Mouse (Mus musculus) heart, embryonic 12.5 days (tissue): ENCODE measurements around the gene Golga5. TPM values are rescaled to one million over a fixed set of nuclear protein-coding genes. Genes with fewer than 3 reads are reported as not detected.
A peak's percentile ranks its signal among the peaks of the same experiment; 100 is the strongest.

Source experiments
- ATAC-seq: fragments of 200-750 bp; cut with Nextera tagmentation; 2 replicates; pipeline ENCODE4 v1.8.0; 2017; ENCODE audit warnings: moderate TSS enrichment, moderate library complexity; ENCODE audit not compliant: insufficient number of reproducible peaks, low FRiP score
- H3K27ac ChIP-seq: fragments of 300-500 bp; sonication (generic); 2 replicates; pipeline ENCODE4 v1.5.1; 2016; ENCODE audit warnings: mild to moderate bottlenecking, moderate library complexity; ENCODE audit not compliant: poor library complexity, severe bottlenecking
- H3K27me3 ChIP-seq: fragments of 300-500 bp; sonication (generic); replicated peaks from 2 replicates; pipeline ENCODE4 v1.6.1; 2016; ENCODE audit warnings: mild to moderate bottlenecking, moderate library complexity
- H3K36me3 ChIP-seq: fragments of 300-500 bp; sonication (generic); 2 replicates; pipeline ENCODE4 v1.6.1; 2016; ENCODE audit warnings: mild to moderate bottlenecking, moderate library complexity
- H3K4me1 ChIP-seq: fragments of 300-500 bp; sonication (generic); replicated peaks from 2 replicates; pipeline ENCODE4 v1.6.1; 2016; ENCODE audit warnings: mild to moderate bottlenecking
- H3K4me2 ChIP-seq: fragments of 300-500 bp; sonication (generic); 2 replicates; pipeline ENCODE4 v1.6.1; 2016; ENCODE audit warnings: mild to moderate bottlenecking, moderate library complexity
- H3K4me3 ChIP-seq: fragments of 300-500 bp; sonication (generic); 2 replicates; pipeline ENCODE4 v1.5.1; 2016; ENCODE audit warnings: mild to moderate bottlenecking
- H3K9ac ChIP-seq: fragments of 300-500 bp; sonication (generic); 2 replicates; pipeline ENCODE4 v1.6.1; 2016; ENCODE audit warnings: mild to moderate bottlenecking, moderate library complexity
- H3K9me3 ChIP-seq: fragments of 300-500 bp; sonication (generic); replicated peaks from 2 replicates; pipeline ENCODE4 v1.6.1; 2016; ENCODE audit warnings: mild to moderate bottlenecking, moderate library complexity
- WGBS: fragments of 180-500 bp; shearing (Covaris S2); methylation state at CpG from one replicate; pipeline ENCODE4 v1.1.7; 2016; 5-methylcytosine and 5-hydroxymethylcytosine counted together
- polyA plus RNA-seq: library from polyadenylated mRNA; unstranded; fragments of >200 nt; fragmentation: Nextera tagmentation; extraction: Ambion mirVana; gene quantifications from 2 replicates; pipeline ENCODE4 v1.2.1, GENCODE M21; 2016

Golga5 gene
- 28.8 and 29.0 TPM in 2 replicates for polyA plus RNA-seq

GRCm38 (mm10) chr12:102468894-102469764 is at the start of gene Golga5:
Golga5 (plus strand) TSS chr12:102469135.
- ATAC-seq: peak; percentile 100
- Histone ChIP-seq H3K4me3 (peak within 1 kb of the TSS; percentile 93), H3K9me3 (no peaks in the 10 kb centered on the region), H3K27me3 (no peaks in the 10 kb centered on the region), H3K9ac (peak within 1 kb of the TSS; percentile 91), H3K36me3 (peaks cover 22% of the 10 kb centered on the region), H3K4me2 (peak within 1 kb of the TSS; percentile 86), H3K27ac (peak within 1 kb of the TSS; percentile 72; the same call in 1 of the 2 replicates), H3K4me1 (peaks cover 6% of the 10 kb centered on the region)
- under 1% methylated on average over 81 of the region's 86 CpGs for WGBS

DNA sequence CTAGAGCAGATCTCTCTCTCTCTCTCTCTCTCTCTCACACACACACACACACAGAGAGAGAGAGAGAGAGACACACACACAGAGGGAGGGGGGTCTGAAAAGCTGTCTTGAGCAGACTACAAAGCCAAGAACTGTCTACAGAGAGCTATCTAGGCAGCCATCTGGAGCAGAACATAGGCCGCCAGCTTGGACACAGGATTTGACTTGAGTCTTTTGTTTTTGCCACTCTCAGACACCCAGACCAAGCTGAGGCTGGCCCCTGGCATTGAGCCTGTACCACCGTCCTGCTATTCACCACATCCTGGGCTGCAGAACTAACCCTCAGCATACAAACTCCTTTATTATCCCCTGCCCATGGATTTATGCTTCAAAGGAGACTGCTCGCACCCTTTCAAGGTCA is 49.4 kb upstream of the Golga5 start:
- Histone ChIP-seq H3K4me1 (peaks cover 67% of the 10 kb centered on the region), H3K9me3 (no peaks in the 10 kb centered on the region), H3K27me3 (no peaks in the 10 kb centered on the region), H3K36me3 (peaks cover 4% of the 10 kb centered on the region; the same call in 1 of the 2 replicates), H3K4me2 (no peak overlapping the region), H3K4me3 (no peak overlapping the region), H3K27ac (peak overlapping the region; percentile 25; the same call in 1 of the 2 replicates), H3K9ac (no peak overlapping the region)
- no peak for ATAC-seq
- WGBS: 57% methylated on average over 3 of the region's 3 CpGs

DNA sequence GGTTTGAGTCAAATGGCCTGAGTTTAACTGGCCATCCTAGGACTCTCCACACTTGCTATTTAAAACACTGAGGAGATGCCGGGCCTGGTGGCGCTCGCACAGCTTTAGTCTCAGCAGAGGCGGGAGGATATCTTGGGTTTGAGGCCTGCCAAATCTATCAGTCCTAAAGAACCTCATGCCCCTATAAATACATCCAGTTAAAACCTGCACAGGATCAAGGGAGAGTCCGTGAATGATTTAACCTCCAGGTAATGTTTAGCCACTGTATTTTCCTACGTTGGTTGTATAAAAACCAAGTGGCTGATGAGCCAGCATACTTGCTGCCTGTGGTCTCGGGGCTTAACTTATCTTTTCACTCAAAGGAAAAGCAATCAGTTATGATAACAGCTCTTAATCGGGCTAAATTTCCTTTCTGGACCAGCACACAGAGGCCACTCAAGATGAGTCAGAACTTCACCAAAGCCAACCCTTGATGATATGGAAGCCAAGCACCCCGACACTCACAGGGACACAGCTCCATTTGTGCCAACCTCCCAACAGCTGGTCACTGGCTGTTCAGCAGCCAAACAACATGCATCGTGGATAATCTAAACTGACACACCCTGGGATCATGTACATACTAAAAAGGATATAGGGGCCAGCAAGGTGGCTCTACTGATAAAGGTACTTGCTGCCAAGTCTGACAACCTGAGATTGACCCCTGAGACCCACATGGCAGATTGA is 48.6 kb upstream of the Golga5 start:
- Histone ChIP-seq H3K27ac (0 out of 2 replicates have a peak overlapping the region, but pooled peaks have one; percentile 25), H3K9me3 (no peaks in the 10 kb centered on the region), H3K27me3 (no peaks in the 10 kb centered on the region), H3K4me1 (peaks cover 75% of the 10 kb centered on the region), H3K36me3 (no peaks in the 10 kb centered on the region), H3K9ac (no peak overlapping the region), H3K4me2 (no peak overlapping the region), H3K4me3 (no peak overlapping the region)
- ATAC-seq: no peak
- 31% methylated on average over 10 of the region's 10 CpGs for WGBS

DNA sequence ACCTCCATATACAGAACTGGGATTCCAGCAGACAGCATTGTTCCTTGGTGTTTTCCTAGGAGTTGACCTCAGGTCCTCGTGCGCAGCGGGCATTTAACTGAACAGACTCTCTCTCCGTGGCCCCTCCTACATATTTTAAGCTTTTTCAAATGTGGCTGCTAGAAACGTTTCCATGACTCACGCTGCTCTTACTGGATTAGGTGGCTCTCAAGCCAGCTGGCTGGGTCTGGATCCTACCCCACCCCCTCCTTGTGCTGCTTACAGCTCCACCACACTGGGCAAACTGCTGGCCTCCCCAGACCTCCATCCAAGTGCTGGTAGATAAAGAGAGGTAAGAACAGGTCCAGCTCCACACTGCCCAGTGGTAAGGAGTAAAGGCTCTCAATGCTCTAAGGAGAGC is 46.9 kb upstream of the Golga5 start:
- Histone ChIP-seq H3K4me2 (peak overlapping the region; percentile 14; the same call in 1 of the 2 replicates), H3K9me3 (peaks cover 5% of the 10 kb centered on the region; the same call in 1 of the 2 replicates), H3K4me3 (no peak overlapping the region), H3K36me3 (peaks cover 4% of the 10 kb centered on the region), H3K27ac (peak overlapping the region; percentile 86), H3K27me3 (no peaks in the 10 kb centered on the region), H3K4me1 (peaks cover 59% of the 10 kb centered on the region), H3K9ac (no peak overlapping the region)
- peak; percentile 62; the same call in 1 of the 2 replicates for ATAC-seq
- 23% methylated on average over 6 of the region's 6 CpGs for WGBS

- 67% methylated on average over 11 of the region's 11 CpGs for WGBS
- peaks cover 55% of the 10 kb centered on the region for H3K4me1 ChIP-seq
- 0 out of 2 replicates have a peak, but pooled peaks have one; percentile 17 for ATAC-seq
Observed at GRCm38 (mm10) chr12:102422623-102423320, 46.2 kb upstream of the Golga5 start.

GRCm38 (mm10) chr12:102423625-102424024 is 45.3 kb upstream of the Golga5 start:
- 48% methylated on average over 8 of the region's 8 CpGs for WGBS
- H3K4me3 ChIP-seq: no peak overlapping the region
- peak overlapping the region; percentile 59 for H3K27ac ChIP-seq
- peaks cover 5% of the 10 kb centered on the region; the same call in 1 of the 2 replicates for H3K9me3 ChIP-seq
- no peak overlapping the region for H3K9ac ChIP-seq
- H3K27me3 ChIP-seq: no peaks in the 10 kb centered on the region
- H3K4me2 ChIP-seq: peak overlapping the region; percentile 33; the same call in 1 of the 2 replicates
- peaks cover 4% of the 10 kb centered on the region for H3K36me3 ChIP-seq
- H3K4me1 ChIP-seq: peaks cover 55% of the 10 kb centered on the region
- ATAC-seq: no peak

More at GRCm38 (mm10) chr12:102422623-102423320, 46.2 kb upstream of the Golga5 start:
- H3K27ac ChIP-seq: peak overlapping the region; percentile 86
- peaks cover 5% of the 10 kb centered on the region; the same call in 1 of the 2 replicates for H3K9me3 ChIP-seq
- H3K4me2 ChIP-seq: no peak overlapping the region; the same call in 1 of the 2 replicates
- H3K27me3 ChIP-seq: no peaks in the 10 kb centered on the region
- H3K36me3 ChIP-seq: peaks cover 4% of the 10 kb centered on the region
- no peak overlapping the region for H3K9ac ChIP-seq
- H3K4me3 ChIP-seq: no peak overlapping the region

GRCm38 (mm10) chr12:102424456-102424855 is 44.5 kb upstream of the Golga5 start:
- Histone ChIP-seq H3K4me3 (no peak overlapping the region), H3K9ac (no peak overlapping the region), H3K36me3 (peaks cover 4% of the 10 kb centered on the region), H3K27me3 (no peaks in the 10 kb centered on the region), H3K9me3 (peaks cover 5% of the 10 kb centered on the region; the same call in 1 of the 2 replicates), H3K4me1 (peaks cover 54% of the 10 kb centered on the region), H3K27ac (no peak overlapping the region), H3K4me2 (no peak overlapping the region)
- ATAC-seq: no peak
- 21% methylated on average over 2 of the region's 2 CpGs for WGBS

GRCm38 (mm10) chr12:102425048-102425578 is 43.8 kb upstream of the Golga5 start:
- H3K9ac ChIP-seq: no peak overlapping the region
- H3K4me3 ChIP-seq: no peak overlapping the region
- H3K36me3 ChIP-seq: peaks cover 4% of the 10 kb centered on the region
- no peak for ATAC-seq
- H3K27ac ChIP-seq: no peak overlapping the region
- 79% methylated on average over 4 of the region's 4 CpGs for WGBS
- peaks cover 5% of the 10 kb centered on the region; the same call in 1 of the 2 replicates for H3K9me3 ChIP-seq
- H3K4me1 ChIP-seq: peaks cover 47% of the 10 kb centered on the region
- H3K4me2 ChIP-seq: no peak overlapping the region
- no peaks in the 10 kb centered on the region for H3K27me3 ChIP-seq

- WGBS: 60% methylated on average over 7 of the region's 7 CpGs
- ATAC-seq: peak; percentile 94
Observed at GRCm38 (mm10) chr12:102426285-102426684, 42.6 kb upstream of the Golga5 start.

GRCm38 (mm10) chr12:102429656-102430055 is 39.3 kb upstream of the Golga5 start:
- H3K4me3 ChIP-seq: no peak overlapping the region
- no peaks in the 10 kb centered on the region for H3K27me3 ChIP-seq
- no peak overlapping the region for H3K4me2 ChIP-seq
- peaks cover 34% of the 10 kb centered on the region for H3K4me1 ChIP-seq
- peaks cover 4% of the 10 kb centered on the region for H3K36me3 ChIP-seq
- ATAC-seq: no peak
- H3K27ac ChIP-seq: no peak overlapping the region
- peaks cover 5% of the 10 kb centered on the region; the same call in 1 of the 2 replicates for H3K9me3 ChIP-seq
- no peak overlapping the region for H3K9ac ChIP-seq
- WGBS: 96% methylated on average over 5 of the region's 5 CpGs

More at GRCm38 (mm10) chr12:102426285-102426684, 42.6 kb upstream of the Golga5 start:
- H3K9ac ChIP-seq: no peak overlapping the region
- peaks cover 41% of the 10 kb centered on the region for H3K4me1 ChIP-seq
- no peak overlapping the region for H3K4me3 ChIP-seq
- H3K27ac ChIP-seq: no peak overlapping the region
- no peaks in the 10 kb centered on the region for H3K27me3 ChIP-seq
- H3K36me3 ChIP-seq: peaks cover 4% of the 10 kb centered on the region
- no peak overlapping the region for H3K4me2 ChIP-seq
- H3K9me3 ChIP-seq: peaks cover 5% of the 10 kb centered on the region; the same call in 1 of the 2 replicates
